In the genomic region with DNA sequence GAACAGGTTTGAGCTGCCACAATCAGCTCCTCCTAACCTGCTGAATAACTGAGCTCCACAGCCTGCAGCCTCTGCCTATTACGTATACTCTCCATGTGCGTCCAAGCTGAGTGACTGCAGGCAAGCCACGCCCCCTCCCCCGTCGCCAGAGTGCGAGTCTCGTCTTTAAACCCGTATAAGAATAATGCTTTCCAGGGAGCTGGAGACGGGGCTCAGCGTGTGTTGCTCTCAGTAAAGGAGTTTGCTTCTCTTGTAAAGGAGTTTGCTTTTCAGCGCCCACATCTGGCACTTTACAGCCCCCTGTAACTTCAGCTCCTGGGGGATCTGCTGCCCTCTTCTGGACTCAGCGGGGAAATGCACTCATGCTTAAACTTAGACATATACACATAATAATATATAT, we compare ENCODE assay signal across 8 mouse cellular contexts. TPM values are rescaled to one million over a fixed set of nuclear protein-coding genes. Genes with fewer than 3 reads are reported as not detected.
DNase-seq lines count a peak whose midpoint lies in the region; ATAC-seq lines count a peak whose summit lies in the region.

No protein-coding gene starts in this region.

- H3K4me2 ChIP-seq in lung, embryonic 15.5 days, result peak overlapping the region; percentile 41
- H3K4me2 ChIP-seq in intestine, embryonic 16.5 days (ENCODE audit: low read depth, low read length), result peak overlapping the region; percentile 40; the same call in 1 of the 2 replicates
- H3K4me2 ChIP-seq in midbrain, embryonic 11.5 days, result peak overlapping the region; percentile 14; the same call in 1 of the 2 replicates

- 5% methylated on average over 12 of the region's 12 CpGs for WGBS in lung, embryonic 15.5 days
- WGBS in intestine, embryonic 16.5 days, result 9% methylated on average over 12 of the region's 12 CpGs
- under 1% methylated on average over 12 of the region's 12 CpGs for WGBS in midbrain, embryonic 11.5 days

- H3K4me1 ChIP-seq in lung, embryonic 15.5 days, result 0 out of 2 replicates have a peak, but pooled peaks cover 3% of the 10 kb centered on the region
- H3K4me1 ChIP-seq in intestine, embryonic 16.5 days (ENCODE audit: control insufficient read depth, insufficient read depth, low read length), result no peaks in the 10 kb centered on the region
- H3K4me1 ChIP-seq in midbrain, embryonic 11.5 days (ENCODE audit: control insufficient read depth, insufficient read depth, low read length), result no peaks in the 10 kb centered on the region

- H3K9ac ChIP-seq in lung, embryonic 15.5 days, result no peak overlapping the region
- H3K9ac ChIP-seq in intestine, embryonic 16.5 days (ENCODE audit: low read depth, low read length), result no peak overlapping the region
- no peak overlapping the region for H3K9ac ChIP-seq in midbrain, embryonic 11.5 days (ENCODE audit: low read length)

- no peak for ATAC-seq in lung, embryonic 15.5 days (ENCODE audit: borderline replicate concordance, extremely low read depth, low FRiP score, low TSS enrichment)
- 0 out of 2 replicates have a peak, but pooled peaks have one; percentile 18 for ATAC-seq in intestine, embryonic 16.5 days
- no peak for ATAC-seq in midbrain, embryonic 11.5 days (ENCODE audit: low FRiP score)

- H3K27ac ChIP-seq in lung, embryonic 15.5 days, result no peak overlapping the region
- no peak overlapping the region for H3K27ac ChIP-seq in intestine, embryonic 16.5 days (ENCODE audit: low read length)
- H3K27ac ChIP-seq in midbrain, embryonic 11.5 days (ENCODE audit: low read depth, low read length), result no peak overlapping the region

- no peaks in the 10 kb centered on the region for H3K36me3 ChIP-seq in lung, embryonic 15.5 days
- H3K36me3 ChIP-seq in intestine, embryonic 16.5 days (ENCODE audit: control insufficient read depth, insufficient read depth, low read length), result no peaks in the 10 kb centered on the region
- H3K36me3 ChIP-seq in midbrain, embryonic 11.5 days (ENCODE audit: control insufficient read depth, insufficient read depth, low read length), result no peaks in the 10 kb centered on the region

- no peaks in the 10 kb centered on the region for H3K27me3 ChIP-seq in lung, embryonic 15.5 days
- no peaks in the 10 kb centered on the region for H3K27me3 ChIP-seq in intestine, embryonic 16.5 days (replicated peaks; ENCODE audit: control insufficient read depth, insufficient read depth, low read length)
- H3K27me3 ChIP-seq in midbrain, embryonic 11.5 days (ENCODE audit: control insufficient read depth, insufficient read depth, low read length), result no peaks in the 10 kb centered on the region

- peak overlapping the region; percentile 28 for H3K4me3 ChIP-seq in lung, embryonic 15.5 days
- H3K4me3 ChIP-seq in intestine, embryonic 16.5 days (ENCODE audit: low read length), result peak overlapping the region; percentile 33
- peak overlapping the region; percentile 4; the same call in 1 of the 2 replicates for H3K4me3 ChIP-seq in midbrain, embryonic 11.5 days (ENCODE audit: low read depth, low read length)

- no peaks in the 10 kb centered on the region for H3K9me3 ChIP-seq in lung, embryonic 15.5 days
- H3K9me3 ChIP-seq in intestine, embryonic 16.5 days (ENCODE audit: control insufficient read depth, low read length), result no peaks in the 10 kb centered on the region
- H3K9me3 ChIP-seq in midbrain, embryonic 11.5 days (ENCODE audit: control insufficient read depth, low read length), result no peaks in the 10 kb centered on the region

- no peak for DNase-seq in lung, postnatal 25 days (ENCODE audit: low spot score)
- DNase-seq in embryo, embryonic 11.5 days (ENCODE audit: low read depth, low spot score), result peak; percentile 45
- peak; percentile 89 for DNase-seq in midbrain, embryonic 11.5 days (ENCODE audit: low spot score, missing footprints)
- DNase-seq in gastrocnemius, postnatal 25 days, result no peak
- DNase-seq in right cerebral cortex, postnatal 36 days (ENCODE audit: low spot score in 2 of 2), result no peak
- no peak for DNase-seq in right cerebral cortex, adult 18-20 months

RNA-seq across cellular contexts. Expression of a gene that starts 7.2 kb away (rescaled TPM):
- 1.7 and 2.4 TPM in 2 replicates for polyA plus RNA-seq in lung, embryonic 15.5 days (2015; fragmentation: Nextera tagmentation; extraction: Ambion mirVana)
- polyA plus RNA-seq in intestine, embryonic 16.5 days (2015; fragmentation: Nextera tagmentation; extraction: Ambion mirVana), result 1.1 and 1.4 TPM in 2 replicates
- 1.6 and 1.7 TPM in 2 replicates for polyA plus RNA-seq in midbrain, embryonic 11.5 days (2014; fragmentation: Nextera tagmentation; extraction: Ambion mirVana)
- 100 to 1,000 TPM; 120 to 133 TPM for total RNA-seq in gastrocnemius, postnatal 25 days (2021)

RNA-seq across cellular contexts. Expression of a gene that starts 23.3 kb away (rescaled TPM):
- polyA plus RNA-seq in lung, embryonic 15.5 days (2015; fragmentation: Nextera tagmentation; extraction: Ambion mirVana), result 50.9 and 51.8 TPM in 2 replicates
- 32.2 and 35.5 TPM in 2 replicates for polyA plus RNA-seq in intestine, embryonic 16.5 days (2015; fragmentation: Nextera tagmentation; extraction: Ambion mirVana)
- polyA plus RNA-seq in midbrain, embryonic 11.5 days (2014; fragmentation: Nextera tagmentation; extraction: Ambion mirVana), result 30.0 and 35.1 TPM in 2 replicates
- 10 to 100 TPM; 10.5 TPM for total RNA-seq in gastrocnemius, postnatal 25 days (2021)

RNA-seq across cellular contexts. Expression of a gene that starts 25.5 kb away (rescaled TPM):
- 9.5 and 10.3 TPM in 2 replicates for polyA plus RNA-seq in lung, embryonic 15.5 days (2015; fragmentation: Nextera tagmentation; extraction: Ambion mirVana)
- polyA plus RNA-seq in intestine, embryonic 16.5 days (2015; fragmentation: Nextera tagmentation; extraction: Ambion mirVana), result 7.6 and 10.1 TPM in 2 replicates
- polyA plus RNA-seq in midbrain, embryonic 11.5 days (2014; fragmentation: Nextera tagmentation; extraction: Ambion mirVana), result 13.8 and 14.0 TPM in 2 replicates
- total RNA-seq in gastrocnemius, postnatal 25 days (2021), result 1 to 10 TPM; 1.2 to 1.4 TPM

Comparison
In these comparisons a context has a peak if more than half of its experiments do, and no peak if none do; other contexts are left out.
1. DNase-seq: peak in embryo, embryonic 11.5 days (single experiment) and midbrain, embryonic 11.5 days (single experiment); none in lung, postnatal 25 days (single experiment), gastrocnemius, postnatal 25 days (single experiment), right cerebral cortex, postnatal 36 days (0 of 2) and right cerebral cortex, adult 18-20 months (single experiment).
2. Peak in every context shown above with its lines, with median percentiles within 50 percentile points of each other: H3K4me2 ChIP-seq and H3K4me3 ChIP-seq.